Mouse (Mus musculus): ENCODE data around the gene Plac8.

Plac8 gene

DNA sequence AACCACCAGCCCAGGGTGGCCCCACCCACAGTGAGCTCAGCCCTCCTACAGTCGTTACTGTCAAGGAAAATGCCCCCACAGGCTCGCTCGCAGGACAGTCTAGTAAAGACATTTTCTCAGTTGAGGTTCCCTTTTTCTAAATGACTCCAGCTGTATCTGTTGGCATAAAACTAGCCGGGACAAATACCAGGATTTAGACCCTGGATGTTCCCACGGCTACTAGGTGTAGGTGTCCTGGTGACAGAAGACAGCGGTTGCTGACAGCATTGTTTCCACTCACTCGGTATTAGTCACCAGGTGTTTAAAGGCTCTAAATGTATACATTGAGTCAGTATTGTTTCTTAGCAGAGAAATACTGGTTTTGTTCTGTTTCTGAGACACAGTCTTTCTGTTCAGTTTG is 36.2 kb downstream of the Plac8 start:
- DNase-seq (ENCODE audit: low read depth): no peak

DNA sequence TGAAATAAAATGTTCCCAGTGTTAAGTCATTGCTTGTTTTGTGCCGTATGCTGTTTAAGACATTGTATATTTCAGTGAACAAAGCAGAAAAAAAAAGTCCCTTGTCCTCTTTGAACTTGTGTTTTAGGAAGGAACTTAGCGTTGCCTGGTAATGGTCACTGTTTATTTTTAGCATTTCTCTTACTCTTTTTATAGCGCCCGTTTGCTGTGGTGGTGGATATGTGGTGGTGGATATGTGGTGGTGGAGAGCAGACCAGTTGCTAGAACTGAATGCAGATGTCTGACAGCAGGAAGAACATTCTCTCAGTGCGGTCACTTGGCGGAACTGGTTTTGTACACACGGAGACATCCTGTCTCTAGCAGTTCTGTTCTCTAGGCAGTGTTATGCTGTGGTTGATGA is 45.9 kb downstream of the Plac8 start:
- no peak for DNase-seq (ENCODE audit: low read depth)

DNA sequence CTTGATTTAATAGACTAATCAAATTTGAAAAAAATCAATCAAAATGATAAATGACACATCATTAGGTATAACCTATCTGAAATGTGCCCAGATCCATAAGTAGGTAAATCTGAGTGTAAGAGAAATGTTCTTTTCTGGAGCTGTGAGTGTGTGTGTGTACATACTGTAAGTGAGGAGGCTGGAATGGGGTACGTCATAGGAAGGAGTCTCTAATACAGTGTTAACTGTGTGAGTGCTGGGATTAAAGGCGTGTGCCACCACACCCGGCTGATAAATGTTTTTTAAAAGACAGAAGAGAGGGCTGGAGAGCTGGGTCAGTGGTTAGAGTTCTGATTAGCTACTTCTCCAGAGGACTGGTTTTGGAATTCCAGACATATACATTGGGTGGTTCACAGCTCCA is 46.4 kb downstream of the Plac8 start:
- no peak for DNase-seq (ENCODE audit: low read depth)

DNA sequence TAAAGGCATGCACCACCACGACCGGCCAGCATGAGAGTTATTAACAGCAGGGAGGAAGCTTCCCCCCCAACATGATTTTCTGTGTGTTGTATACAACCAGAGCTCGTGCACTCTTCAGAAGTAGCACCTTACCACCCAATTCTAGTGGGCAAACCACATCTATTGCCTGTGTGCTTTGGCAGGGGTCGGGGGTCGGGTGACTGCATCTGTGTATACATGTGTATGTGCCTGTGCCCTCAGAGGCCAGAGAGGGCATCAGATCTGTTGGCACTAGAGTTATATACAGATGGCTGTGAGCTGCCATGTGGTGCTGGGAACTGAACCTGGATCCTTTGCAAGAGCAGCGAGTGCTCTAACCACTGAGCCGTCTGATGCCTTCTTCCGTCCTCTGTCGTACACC is 47.1 kb downstream of the Plac8 start:
- DNase-seq (ENCODE audit: low read depth): no peak

DNA sequence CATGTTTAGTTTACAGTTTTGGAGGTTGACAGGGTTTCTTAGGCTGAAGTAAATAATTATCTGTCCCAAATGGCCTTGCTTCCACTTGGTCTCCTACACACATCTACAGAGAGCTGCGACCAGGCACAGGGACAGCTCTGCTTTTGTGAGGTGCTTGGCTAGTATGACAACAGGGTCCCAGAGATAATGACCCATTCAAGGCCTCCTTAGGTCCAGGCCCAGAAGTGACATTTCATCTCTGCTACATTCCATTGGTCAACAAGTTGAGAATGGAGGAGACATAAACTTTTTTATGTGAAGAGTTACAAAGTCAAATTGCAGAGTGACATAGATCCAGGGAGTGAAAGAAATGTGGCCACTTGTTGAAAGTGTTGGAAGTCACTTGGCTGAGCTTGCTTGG is 48.7 kb downstream of the Plac8 start:
- DNase-seq (ENCODE audit: low read depth): no peak

DNA sequence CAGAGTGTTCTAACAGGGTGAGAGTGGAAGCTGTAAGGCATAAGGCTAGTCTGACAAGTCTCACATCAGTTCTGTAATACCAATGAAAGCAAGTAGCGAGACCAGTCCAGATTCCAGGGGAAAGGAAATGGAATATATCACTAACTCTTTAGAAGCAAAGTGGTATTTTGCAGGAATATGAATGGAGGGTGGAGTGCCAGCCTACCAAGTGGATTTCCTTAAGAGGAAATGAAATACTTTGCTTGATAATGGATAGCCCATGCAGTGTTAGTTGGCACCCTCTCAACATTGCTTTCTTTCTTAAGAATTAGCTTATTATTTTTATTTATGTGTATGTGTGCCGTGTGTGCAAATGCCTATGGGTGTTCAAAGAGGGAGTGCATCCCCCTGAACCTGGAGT is 51.8 kb downstream of the Plac8 start:
- DNase-seq (ENCODE audit: low read depth): no peak

DNA sequence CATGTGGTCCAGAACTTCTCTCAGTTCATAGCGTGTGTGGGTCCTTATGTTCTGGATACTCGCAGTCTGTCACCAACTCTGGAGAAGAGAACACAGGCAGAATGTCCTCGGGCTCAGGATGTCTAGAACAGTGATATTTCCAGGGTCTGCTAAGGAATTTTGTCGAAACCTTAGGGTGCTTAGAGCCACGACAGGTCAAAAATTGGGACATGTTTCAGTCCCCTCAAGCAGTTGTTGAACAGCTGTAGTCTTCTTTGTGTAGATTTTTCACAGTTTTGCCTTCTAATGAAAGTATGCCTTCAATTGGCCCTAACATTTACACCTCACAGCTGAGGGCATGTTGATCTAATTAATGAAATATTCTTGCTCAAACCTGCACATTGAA is 53.0 kb downstream of the Plac8 start:
- DNase-seq (ENCODE audit: low read depth): no peak

DNA sequence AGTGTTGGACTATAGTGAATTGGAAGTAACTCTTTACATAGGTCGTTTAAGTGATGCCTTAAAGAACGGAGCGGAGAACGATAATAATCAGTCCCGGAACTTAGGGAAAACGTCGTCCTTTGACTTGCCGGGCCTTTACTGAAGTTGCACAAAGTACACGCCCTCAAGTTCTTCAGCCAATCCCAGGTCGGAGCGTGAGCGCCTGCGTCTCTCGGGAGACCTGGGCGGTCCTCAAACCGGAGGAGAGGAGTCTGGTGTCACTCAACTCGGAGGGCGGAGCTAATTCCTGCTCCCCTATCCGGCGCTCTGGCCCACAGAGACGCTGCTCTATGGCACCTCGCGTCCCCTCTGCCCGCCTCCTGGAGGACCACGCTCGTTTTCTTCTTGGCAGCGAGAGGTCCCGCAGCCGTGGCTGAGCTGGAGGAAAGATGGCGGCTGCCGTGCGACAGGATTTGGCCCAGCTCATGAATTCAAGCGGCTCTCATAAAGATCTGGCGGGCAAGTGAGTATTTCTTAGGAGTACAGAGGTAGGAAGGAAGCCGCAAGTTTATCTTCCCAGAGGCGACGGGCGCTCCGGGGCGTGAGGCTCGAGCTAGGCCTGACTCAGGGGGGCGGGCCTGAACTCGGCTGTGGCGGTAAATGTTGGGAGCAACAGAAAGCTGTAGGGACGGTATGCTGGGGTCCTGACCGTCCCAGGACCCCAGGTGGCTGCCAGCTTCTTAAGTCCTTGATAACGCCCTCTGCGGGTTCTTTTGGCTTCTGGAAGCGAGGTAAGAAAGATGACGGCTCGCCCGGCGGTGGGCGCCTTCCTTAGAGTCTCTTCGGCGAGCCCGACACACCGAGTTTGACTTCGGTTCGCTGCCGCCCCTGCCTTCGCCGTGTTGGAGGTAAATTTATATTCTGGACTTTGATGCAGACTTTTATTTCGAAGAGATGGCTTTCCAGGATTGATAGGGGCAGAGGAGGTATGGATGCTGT is 53.7 kb downstream of the Plac8 start, which contains the start of gene Cops4:
Gene Cops4 (plus strand): TSS at position 261 of the 978 bp plus-strand sequence.
- DNase-seq (ENCODE audit: low read depth): peak; percentile 99

DNA sequence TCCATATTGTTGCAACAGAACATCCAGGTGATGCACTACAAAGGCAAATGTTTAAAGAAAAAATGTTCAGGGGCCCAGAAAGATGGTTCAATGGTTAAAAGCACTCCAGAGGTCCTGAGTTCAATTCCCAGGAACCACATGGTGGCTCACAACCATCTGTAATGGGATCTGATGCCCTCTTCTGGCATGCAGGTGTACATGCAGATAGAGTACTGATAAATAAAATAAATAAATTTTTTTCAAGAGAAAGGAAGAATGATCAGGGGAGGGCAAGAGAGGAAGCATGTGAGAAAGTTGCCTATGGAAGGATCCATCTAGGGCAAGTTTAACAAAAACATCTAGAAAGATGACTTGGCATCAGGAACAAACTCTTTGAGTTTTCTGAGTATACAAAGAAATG is 59.5 kb downstream of the Plac8 start:
- DNase-seq (ENCODE audit: low read depth): no peak

DNA sequence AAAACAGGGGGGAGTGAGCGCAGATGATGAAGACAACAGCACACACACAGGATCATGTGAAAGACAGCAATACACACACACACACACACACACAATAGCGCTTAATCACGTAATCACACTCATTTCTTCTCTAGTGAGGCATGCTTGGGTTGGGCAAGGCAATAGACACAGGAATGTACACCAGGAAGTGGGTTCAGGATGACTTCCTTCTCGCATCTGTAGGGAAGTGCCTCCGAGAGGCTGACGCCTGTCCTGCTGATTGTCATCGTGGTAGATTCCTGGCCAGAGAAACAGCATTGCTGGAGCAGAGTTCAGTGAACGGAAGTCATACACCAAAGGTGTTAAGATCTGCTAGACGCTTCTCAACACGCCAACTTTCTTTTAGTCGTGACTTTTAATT is 62.8 kb downstream of the Plac8 start:
- no peak for DNase-seq (ENCODE audit: low read depth)

Measured in NIH3T3 (cell line).